Mouse (Mus musculus) gastrocnemius, adult 2 months (tissue): ENCODE measurements at regions not wholly inside any gene's neighbourhood (a gene's known extent, or its start where the extent isn't known, plus 50 kb on each side); places are given as distances from the start of the nearest gene placed in this dataset.
A peak's percentile ranks its signal among the peaks of the same experiment; 100 is the strongest.

Experiments
- DNase-seq: peaks from one replicate; pipeline ENCODE4 v3.0.0; 2022
- H3K27ac ChIP-seq: fragments of 200-600 bp; 2 replicates; pipeline ENCODE4 v1.8.1; 2022; ENCODE audit warnings: mild to moderate bottlenecking
- H3K4me3 ChIP-seq: fragments of 200-600 bp; 2 replicates; pipeline ENCODE4 v1.8.1; 2022; ENCODE audit warnings: mild to moderate bottlenecking, moderate library complexity
- CTCF ChIP-seq: fragments of 200-600 bp; IDR thresholded peaks from 2 replicates; pipeline ENCODE4 v1.8.1; 2022; ENCODE audit warnings: antibody characterized with exemption, mild to moderate bottlenecking, moderate library complexity
- intact Hi-C: fragments of 180-260 bp; cut with DNase I; formaldehyde crosslinking; loops from one replicate; pipeline ENCODE4 v1.15.1; 2025

- Histone ChIP-seq H3K27ac (no peak overlapping the region), H3K4me3 (no peak overlapping the region)
- no peak for TF ChIP-seq CTCF
- DNase-seq = no peak
- intact Hi-C loops = no loop called here
Observed at GRCm38 (mm10) chr2:178715500-178716245, 285.3 kb downstream of the Cdh26 start.

GRCm38 (mm10) chr2:178718048-178718447 lies 287.7 kb downstream of the Cdh26 start:
- intact Hi-C loops = no loop called here
- no peak for DNase-seq
- Histone ChIP-seq H3K27ac (no peak overlapping the region), H3K4me3 (no peak overlapping the region)
- no peak for TF ChIP-seq CTCF

- H3K27ac ChIP-seq = no peak overlapping the region
- no peak for TF ChIP-seq CTCF
- no peak overlapping the region for H3K4me3 ChIP-seq
- intact Hi-C loops = no loop called here
- DNase-seq = no peak
Observed at GRCm38 (mm10) chr2:178723455-178723854, 293.1 kb downstream of the Cdh26 start.

GRCm38 (mm10) chr2:178724228-178724627 lies 293.9 kb downstream of the Cdh26 start:
- TF ChIP-seq CTCF = no peak
- intact Hi-C loops = no loop called here

GRCm38 (mm10) chr2:178727930-178728793 lies 297.8 kb downstream of the Cdh26 start:
- TF ChIP-seq CTCF = no peak
- DNase-seq = no peak
- no peak overlapping the region for H3K4me3 ChIP-seq
- intact Hi-C loops = no loop called here
- no peak overlapping the region for H3K27ac ChIP-seq

More at GRCm38 (mm10) chr2:178724228-178724627, 293.9 kb downstream of the Cdh26 start:
- no peak for DNase-seq
- no peak overlapping the region for H3K27ac ChIP-seq
- H3K4me3 ChIP-seq = no peak overlapping the region

- H3K4me3 ChIP-seq = no peak overlapping the region
- TF ChIP-seq CTCF = no peak
- no peak for DNase-seq
- intact Hi-C loops = no loop called here
- H3K27ac ChIP-seq = no peak overlapping the region
Observed at GRCm38 (mm10) chr2:178728794-178729120, 298.4 kb downstream of the Cdh26 start.

- intact Hi-C loops = no loop called here
- Histone ChIP-seq H3K27ac (no peak overlapping the region), H3K4me3 (no peak overlapping the region)
- DNase-seq = no peak
- TF ChIP-seq CTCF = no peak
Observed at GRCm38 (mm10) chr2:178735099-178735498, 304.8 kb downstream of the Cdh26 start.

- TF ChIP-seq CTCF = no peak
- no peak overlapping the region for H3K4me3 ChIP-seq
- DNase-seq = no peak
- no peak overlapping the region for H3K27ac ChIP-seq
- intact Hi-C loops = no loop called here
Observed at GRCm38 (mm10) chr2:178744617-178745016, 314.3 kb downstream of the Cdh26 start.

- DNase-seq = no peak
- intact Hi-C loops = no loop called here
- H3K27ac ChIP-seq = no peak overlapping the region
- H3K4me3 ChIP-seq = no peak overlapping the region
- TF ChIP-seq CTCF = no peak
Observed at GRCm38 (mm10) chr2:178745296-178746015, 315.1 kb downstream of the Cdh26 start.

GRCm38 (mm10) chr2:178751247-178751646 lies 320.9 kb downstream of the Cdh26 start:
- Histone ChIP-seq H3K27ac (no peak overlapping the region), H3K4me3 (no peak overlapping the region)
- no peak for DNase-seq
- intact Hi-C loops = no loop called here
- peak; percentile 2; the same call in 1 of the 2 replicates for TF ChIP-seq CTCF

- intact Hi-C loops = loop anchor here (2.0 to 5.0 kb wide), 2 partner anchors 128 to 1119 kb away; no protein-coding TSS in a partner anchor
- Histone ChIP-seq H3K27ac (no peak overlapping the region), H3K4me3 (no peak overlapping the region)
- TF ChIP-seq CTCF = peak; percentile 89
- DNase-seq = peak; percentile 67
Observed at GRCm38 (mm10) chr2:178758366-178758765, 328.0 kb downstream of the Cdh26 start.

- no peak for TF ChIP-seq CTCF
- intact Hi-C loops = no loop called here
- no peak overlapping the region for H3K27ac ChIP-seq
- no peak for DNase-seq
- no peak overlapping the region for H3K4me3 ChIP-seq
Observed at GRCm38 (mm10) chr2:178768526-178768925, 338.2 kb downstream of the Cdh26 start.

- intact Hi-C loops = no loop called here
- TF ChIP-seq CTCF = no peak
- DNase-seq = no peak
Observed at GRCm38 (mm10) chr2:178769001-178769400, 338.7 kb downstream of the Cdh26 start.

More at GRCm38 (mm10) chr2:178769001-178769400, 338.7 kb downstream of the Cdh26 start:
- no peak overlapping the region for H3K27ac ChIP-seq
- no peak overlapping the region for H3K4me3 ChIP-seq
